Mouse (Mus musculus) myocyte (in vitro differentiated cells): ENCODE results near the gene Ociad2.

Experiments
- CEBPB ChIP-seq: IDR thresholded peaks from 2 replicates; pipeline ENCODE4 v1.6.1; 2011; ENCODE audit warnings: mild to moderate bottlenecking, moderate library complexity; ENCODE audit not compliant: poor library complexity, insufficient read depth, severe bottlenecking
- E2F4 ChIP-seq: IDR thresholded peaks from one replicate; pipeline ENCODE4 v1.6.1; 2011; ENCODE audit warnings: mild to moderate bottlenecking, control low read depth, moderate library complexity; ENCODE audit not compliant: insufficient read depth
- MAX ChIP-seq: IDR thresholded peaks from one replicate; pipeline ENCODE4 v1.6.1; 2011; ENCODE audit warnings: low read depth, mild to moderate bottlenecking, control low read depth
- MYOD1 ChIP-seq, 3 experiments: IDR thresholded peaks; one replicate each; pipeline ENCODE4 v1.6.1; 2011; ENCODE audit warnings: control low read depth in 2 of 3, low read depth in 2 of 3, mild to moderate bottlenecking in 2 of 3, moderate library complexity in 1 of 3; ENCODE audit not compliant: insufficient read length in 2 of 3, control insufficient read depth in 1 of 3
- MYOG ChIP-seq, 3 experiments: IDR thresholded peaks; one replicate each; pipeline ENCODE4 v1.6.1; 2011; ENCODE audit warnings: control low read depth in 2 of 3, low read depth in 2 of 3, mild to moderate bottlenecking in 2 of 3; ENCODE audit not compliant: insufficient read length in 2 of 3, control insufficient read depth in 1 of 3, insufficient read depth in 1 of 3
- POLR2A ChIP-seq: IDR thresholded peaks from one replicate; pipeline ENCODE4 v1.6.1; 2011; ENCODE audit warnings: low read depth, mild to moderate bottlenecking, control low read depth, moderate library complexity; ENCODE audit not compliant: insufficient read length
- POLR2AphosphoS2 ChIP-seq: IDR thresholded peaks from one replicate; pipeline ENCODE4 v1.6.1; 2011; ENCODE audit warnings: low read depth, control low read depth; ENCODE audit not compliant: insufficient read length
- SRF ChIP-seq: IDR thresholded peaks from one replicate; pipeline ENCODE4 v1.6.1; 2011; ENCODE audit warnings: low read depth; ENCODE audit not compliant: control insufficient read depth, insufficient read length
- TCF12 ChIP-seq: IDR thresholded peaks from one replicate; pipeline ENCODE4 v1.6.1; 2011; ENCODE audit warnings: mild to moderate bottlenecking, control low read depth; ENCODE audit not compliant: poor library complexity, insufficient read depth, severe bottlenecking
- TCF3 ChIP-seq: IDR thresholded peaks from one replicate; pipeline ENCODE4 v1.6.1; 2011; ENCODE audit warnings: low read depth, control low read depth; ENCODE audit not compliant: insufficient read length
- USF1 ChIP-seq: IDR thresholded peaks from one replicate; pipeline ENCODE4 v1.6.1; 2011; ENCODE audit warnings: low read depth, mild to moderate bottlenecking, control low read depth, moderate library complexity

DNA sequence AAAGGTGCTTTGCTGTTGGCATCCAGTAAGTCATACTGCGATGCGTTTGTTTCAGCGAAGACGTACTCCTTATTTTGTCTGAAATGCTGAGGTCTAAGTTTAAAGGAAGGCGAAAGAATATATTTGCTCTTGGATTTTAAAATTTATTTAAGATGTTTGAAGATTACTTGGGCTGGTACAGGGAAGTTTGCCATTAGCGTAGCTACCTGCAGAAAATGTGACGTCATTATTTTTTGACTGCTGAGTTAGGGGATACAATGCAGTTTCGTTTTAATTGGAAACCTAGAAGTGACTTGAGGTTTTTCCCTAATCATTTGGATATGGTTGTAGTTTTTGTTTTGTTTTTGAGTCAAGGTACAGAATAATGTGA, 47.4 kb downstream of the Ociad2 start:
- TF ChIP-seq MYOG (IDR thresholded peaks at IDR 0.05; ENCODE audit: control insufficient read depth in 1 of 3, insufficient read depth in 1 of 3, insufficient read length in 2 of 3, low read depth in 2 of 3) (no peak), USF1 (no peak), MYOD1 (IDR thresholded peaks at IDR 0.05; ENCODE audit: control insufficient read depth in 1 of 3, insufficient read length in 2 of 3, low read depth in 2 of 3) (no peak), POLR2A (no peak), E2F4 (no peak), MAX (no peak), TCF12 (no peak), SRF (no peak), POLR2AphosphoS2 (no peak), TCF3 (no peak), CEBPB (no peak)
